Mouse (Mus musculus) heart, postnatal 10 days (tissue): ENCODE data around the gene Tbr1. TPM values are rescaled to one million over a fixed set of nuclear protein-coding genes. Genes with fewer than 3 reads are reported as not detected.
A peak's percentile ranks its signal among the peaks of the same experiment; 100 is the strongest.

Source experiments
- DNase-seq, 2 experiments: peaks; one replicate each; pipeline ENCODE4 v3.0.0; 2021
- intact Hi-C: fragments of 180-260 bp; cut with DNase I; formaldehyde crosslinking; loops from one replicate; pipeline ENCODE4 v1.15.1; 2025
- total RNA-seq, 2 experiments: library from RNA; stranded (reverse); gene quantifications; 2 replicates each; pipeline ENCODE4 v1.2.3; 2021

Tbr1 gene
- total RNA-seq: not detected

DNA sequence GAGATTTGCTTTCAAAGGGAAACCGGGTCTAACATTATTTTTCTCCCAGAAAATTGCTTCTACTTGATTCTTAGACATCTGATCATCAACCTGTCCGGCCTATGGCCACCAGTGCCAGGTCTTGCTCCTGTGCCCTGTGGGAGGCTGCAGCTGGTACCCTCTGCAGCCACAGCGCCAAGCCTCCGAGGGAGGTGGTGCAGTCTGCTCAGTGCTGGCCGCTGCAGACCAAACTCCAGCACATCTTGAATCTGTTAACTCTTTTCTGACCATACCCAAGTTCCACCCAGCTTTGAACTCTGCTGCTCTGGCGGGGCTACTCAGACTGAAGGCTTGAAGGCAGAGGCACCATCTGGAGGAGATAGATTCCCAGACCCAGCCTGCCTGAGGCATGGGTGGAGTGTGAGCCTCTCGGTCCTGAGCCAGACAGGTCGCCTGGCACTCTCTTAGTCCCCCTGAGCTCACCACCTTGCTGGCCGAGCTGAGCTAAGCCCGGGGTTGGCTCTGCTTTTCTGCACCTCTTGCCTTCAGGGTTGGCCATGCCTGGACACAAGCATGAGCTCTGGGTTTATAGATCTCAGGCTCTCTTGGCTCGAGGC is at the start of gene Tbr1:
Gene Tbr1, plus strand, starts transcription at position 275 of the 596 bp plus-strand sequence.
- intact Hi-C loops: no loop called here
- DNase-seq: no peak

DNA sequence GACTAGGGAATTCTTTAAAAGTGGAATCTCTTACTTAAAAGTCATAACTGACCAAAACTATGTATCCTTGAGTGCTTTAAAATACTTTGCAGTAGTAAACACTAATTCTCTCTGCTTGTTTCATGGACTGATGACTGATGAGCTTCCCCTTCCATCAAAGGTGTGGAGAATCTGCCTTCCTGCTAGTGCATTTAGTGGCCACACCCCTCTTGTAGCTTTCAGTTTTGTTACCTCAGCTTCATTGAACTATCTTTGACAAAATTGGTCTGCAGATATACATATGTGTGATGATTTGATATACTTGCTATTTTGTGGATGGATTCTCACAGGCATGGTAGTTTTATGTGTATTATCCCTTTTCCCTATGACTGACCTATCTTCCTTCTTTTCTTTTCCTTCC is 47.7 kb upstream of the Tbr1 start:
- DNase-seq: no peak
- intact Hi-C loops: no loop called here

DNA sequence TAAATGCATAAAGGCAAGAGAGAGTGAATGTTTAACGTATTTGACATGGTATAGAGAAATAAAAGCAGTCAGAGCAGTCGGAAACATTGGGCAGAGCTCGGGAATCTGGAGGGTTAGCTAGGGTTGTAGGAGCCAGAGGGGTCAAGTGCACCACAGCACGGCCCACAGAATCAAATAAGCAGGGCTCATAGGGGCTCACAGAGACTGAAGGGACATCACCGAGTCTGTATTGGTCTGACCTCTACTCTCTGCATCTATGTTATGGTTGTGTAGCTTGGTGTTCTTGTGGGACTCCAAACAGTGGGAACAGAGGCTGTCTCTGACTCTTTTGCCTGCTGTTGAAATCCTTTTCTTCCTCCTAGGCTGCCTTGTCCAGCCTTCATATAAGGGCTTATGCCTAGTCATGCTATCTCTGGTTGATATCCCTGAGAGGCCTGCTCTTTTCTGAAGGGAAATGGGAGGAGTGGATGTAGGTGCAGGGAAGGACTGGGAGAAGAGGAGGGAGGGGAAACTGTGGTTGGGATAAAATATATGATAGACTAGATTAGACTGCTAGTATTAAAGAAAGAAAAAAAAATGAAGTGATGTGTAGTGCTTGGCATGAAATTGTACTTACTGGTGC is 43.4 kb upstream of the Tbr1 start:
- DNase-seq: no peak
- intact Hi-C loops: no loop called here

DNA sequence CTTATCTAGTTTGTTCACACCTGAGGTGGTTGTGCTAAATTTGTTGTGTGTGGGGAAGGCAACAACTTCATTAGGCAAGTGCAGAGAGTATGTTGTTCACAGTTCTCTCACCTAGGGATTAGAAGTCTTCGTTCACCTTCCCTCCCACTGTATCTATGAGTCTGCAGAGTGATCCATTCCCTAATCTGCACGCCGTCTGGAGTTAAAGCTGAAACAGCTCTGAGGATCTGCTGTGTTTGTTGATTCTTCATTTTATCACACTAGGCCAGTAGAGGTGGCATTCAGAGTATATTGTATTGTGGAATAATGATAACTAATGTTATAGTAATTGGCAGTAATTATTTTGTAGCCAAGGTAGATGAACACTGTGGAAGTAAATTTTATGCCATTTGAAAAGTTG is 42.7 kb upstream of the Tbr1 start:
- intact Hi-C loops: no loop called here
- no peak for DNase-seq

DNA sequence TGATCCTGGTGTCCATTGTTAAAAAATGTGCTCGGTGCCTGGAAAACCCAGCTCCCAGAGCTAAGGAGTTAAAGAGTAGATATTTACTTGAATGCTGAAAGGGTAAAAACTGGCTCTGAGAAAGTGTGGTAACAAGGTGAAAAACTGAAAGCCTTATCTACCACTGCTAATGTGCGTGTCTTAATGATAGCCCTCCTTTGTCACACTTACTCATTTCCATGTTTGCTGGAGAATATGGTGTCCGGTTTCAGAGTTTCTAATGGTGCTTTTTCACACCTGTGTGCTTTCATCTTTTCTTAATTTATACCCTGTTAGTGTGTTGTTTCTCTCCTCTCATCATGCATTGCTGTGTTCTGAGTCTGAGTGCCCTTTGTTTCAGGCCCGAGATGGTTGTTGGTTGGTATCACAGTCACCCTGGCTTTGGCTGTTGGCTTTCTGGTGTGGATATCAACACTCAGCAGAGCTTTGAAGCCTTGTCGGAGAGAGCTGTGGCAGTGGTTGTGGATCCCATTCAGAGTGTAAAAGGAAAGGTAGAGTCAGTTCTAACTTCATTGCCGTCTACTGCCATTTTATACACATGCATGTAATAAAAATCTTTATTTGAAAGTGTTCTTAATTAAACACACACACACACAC is 38.1 kb upstream of the Tbr1 start:
- intact Hi-C loops: no loop called here

DNA sequence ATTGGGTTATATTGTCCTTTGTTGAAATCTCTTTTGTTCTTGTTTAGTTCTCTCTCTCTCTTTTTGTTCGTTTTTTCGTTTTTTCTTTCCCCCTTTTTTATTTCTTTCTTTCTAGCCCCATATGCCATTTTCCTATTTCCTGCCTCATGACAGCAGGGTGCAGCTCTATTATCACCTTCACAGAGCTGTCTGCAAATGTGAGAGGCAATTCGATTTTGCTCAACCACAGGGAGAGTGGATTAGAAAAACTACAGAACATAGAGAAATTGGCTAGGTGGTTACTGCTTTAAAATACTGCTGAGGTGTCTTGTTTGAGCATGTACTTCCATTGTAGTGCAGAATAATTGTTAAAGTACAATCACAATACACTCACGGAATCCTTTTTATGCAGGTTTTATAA is 37.2 kb upstream of the Tbr1 start:
- DNase-seq: no peak
- intact Hi-C loops: no loop called here

More for the DNA sequence above, 38.1 kb upstream of the Tbr1 start:
- no peak for DNase-seq

DNA sequence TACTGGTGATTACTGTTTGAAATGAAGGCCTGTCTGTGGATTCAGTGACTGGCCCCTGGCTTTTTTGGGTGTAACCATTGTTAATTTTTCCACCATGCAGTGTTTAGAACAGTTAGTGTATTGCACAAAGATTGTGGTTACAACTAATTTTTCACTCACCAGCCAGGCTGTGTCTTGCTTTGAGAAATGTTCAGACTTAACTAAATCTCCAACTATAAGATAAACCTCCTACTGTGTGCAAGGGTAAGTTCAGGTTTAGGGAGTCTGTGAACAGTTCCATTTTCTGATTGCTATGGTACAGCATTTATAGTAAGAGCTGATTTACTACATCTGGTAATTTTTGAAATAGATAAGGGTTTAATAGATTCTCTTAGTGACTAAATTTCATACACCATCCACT is 21.9 kb upstream of the Tbr1 start:
- intact Hi-C loops: no loop called here
- DNase-seq: no peak

DNA sequence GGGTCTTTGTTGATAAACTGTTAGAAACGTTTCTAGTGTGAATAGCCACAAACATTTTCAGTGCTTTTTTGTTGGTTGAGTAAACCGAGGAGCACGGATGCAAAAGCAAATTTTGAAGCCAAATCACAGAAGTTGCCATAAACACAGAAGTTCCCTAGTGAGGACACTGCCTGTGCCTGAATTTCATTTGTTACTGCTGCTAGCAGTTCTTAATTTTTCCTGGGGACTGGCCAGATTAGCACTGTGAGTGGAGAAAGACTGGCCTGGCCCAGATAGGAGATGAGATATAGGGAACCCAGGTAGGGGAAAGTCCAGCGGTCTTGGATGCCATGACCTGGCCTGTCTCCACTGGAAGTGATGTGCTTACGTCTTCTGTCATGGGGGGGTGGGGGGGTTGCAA is 7.8 kb upstream of the Tbr1 start:
- intact Hi-C loops: no loop called here
- DNase-seq: no peak

DNA sequence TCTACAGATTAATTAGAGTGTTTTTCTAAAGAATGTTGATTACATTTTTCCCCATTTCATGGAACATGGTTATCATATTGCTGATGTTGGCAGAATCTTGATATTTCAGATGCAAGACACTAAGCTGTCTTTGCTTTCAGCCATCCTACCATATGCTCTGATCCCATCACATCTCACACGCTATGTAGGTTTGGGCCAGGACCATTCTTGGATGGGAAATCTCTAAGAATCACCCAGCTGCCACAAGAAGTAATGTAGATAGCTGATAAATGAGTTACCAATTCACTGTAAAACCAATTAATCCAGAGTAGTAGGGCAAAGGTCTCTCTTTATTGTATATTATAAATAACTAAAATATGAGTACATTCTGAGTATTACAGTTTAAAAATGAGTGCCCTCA is 4.7 kb upstream of the Tbr1 start:
- intact Hi-C loops: no loop called here
- no peak for DNase-seq

DNA sequence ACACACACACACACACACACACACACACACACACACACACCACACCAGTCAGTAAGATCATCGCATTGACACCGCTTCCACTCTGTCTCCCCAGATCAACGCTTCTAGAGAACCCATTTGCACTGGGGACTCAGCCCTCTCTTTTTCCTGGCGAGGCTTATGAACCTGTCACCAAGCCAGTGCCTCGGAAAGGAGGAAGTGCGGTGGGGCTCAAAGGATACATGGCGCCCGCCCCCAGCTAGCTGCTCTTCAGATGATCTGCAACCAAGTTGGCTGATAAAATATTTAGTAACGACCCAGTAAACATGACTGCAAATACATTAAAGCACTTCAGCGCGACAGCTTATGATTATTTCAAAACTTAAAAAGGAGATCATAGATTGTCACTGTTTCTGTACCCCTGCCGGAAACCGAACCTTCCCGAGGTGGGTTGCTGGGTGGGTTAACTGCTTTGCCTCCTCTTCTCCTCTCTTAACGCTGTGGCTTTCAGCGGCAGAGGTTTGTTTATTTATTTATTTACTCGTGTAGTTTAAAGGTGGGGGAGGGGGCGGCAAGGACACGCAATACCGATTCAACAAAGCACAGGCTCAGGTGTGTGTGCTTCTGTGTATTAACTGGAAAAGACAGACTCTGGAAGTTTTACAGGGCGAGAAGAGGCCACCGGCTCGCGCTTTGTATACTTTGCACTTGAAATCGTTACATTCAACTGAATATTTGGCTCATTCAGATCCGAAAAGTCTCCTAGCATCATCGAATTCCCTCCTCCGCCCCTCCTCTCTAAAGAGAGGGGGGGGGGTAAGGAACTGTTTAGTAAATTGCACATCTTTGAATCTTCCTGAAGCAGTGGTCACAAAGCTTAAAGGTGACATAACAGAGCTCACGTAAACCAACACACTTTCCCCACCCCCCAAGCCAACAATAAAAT is 975 bp downstream of the Tbr1 start:
- intact Hi-C loops: no loop called here

DNA sequence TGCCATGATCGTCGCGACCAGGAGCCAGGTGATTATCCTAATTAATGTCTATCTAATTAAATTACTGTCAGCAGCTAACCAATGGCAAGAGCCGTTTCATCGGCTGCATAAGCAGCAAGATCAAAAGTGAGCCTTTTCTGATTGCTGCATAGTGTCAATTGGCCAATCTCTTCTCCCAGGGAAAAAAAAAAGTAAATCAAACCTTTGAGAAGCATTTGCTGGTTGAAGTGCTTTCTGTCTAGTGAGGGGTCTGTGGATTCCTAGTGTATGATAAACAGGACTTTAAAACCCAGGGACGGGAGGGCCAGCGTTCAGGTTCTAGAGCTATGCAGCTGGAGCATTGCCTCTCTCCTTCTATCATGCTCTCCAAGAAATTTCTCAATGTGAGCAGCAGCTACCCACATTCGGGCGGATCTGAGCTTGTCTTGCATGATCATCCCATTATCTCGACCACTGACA is 1.7 kb downstream of the Tbr1 start:
- intact Hi-C loops: no loop called here
- DNase-seq: peak; percentile 24 to 27

More for the DNA sequence above, 975 bp downstream of the Tbr1 start:
- DNase-seq: peak in 1 of 2 experiments; percentile 19

DNA sequence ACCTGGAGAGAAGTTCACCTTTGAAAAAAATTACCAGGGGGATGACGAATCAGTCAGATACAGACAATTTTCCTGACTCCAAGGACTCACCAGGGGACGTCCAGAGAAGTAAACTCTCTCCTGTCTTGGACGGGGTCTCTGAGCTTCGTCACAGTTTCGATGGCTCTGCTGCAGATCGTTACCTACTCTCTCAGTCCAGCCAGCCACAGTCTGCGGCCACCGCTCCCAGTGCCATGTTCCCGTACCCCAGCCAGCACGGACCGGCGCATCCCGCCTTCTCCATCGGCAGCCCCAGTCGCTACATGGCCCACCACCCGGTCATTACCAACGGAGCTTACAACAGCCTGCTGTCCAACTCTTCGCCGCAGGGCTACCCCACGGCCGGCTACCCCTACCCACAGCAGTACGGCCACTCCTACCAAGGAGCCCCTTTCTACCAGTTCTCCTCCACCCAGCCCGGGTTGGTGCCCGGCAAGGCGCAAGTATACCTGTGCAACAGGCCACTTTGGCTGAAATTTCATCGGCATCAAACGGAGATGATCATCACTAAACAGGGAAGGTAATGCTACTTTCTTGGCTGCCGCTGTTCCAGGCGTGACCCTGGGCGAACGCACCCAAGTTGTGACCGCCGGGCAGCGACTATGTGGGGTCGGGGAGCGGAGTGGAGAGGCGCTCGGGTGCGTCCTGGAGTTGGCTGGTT is 2.3 kb downstream of the Tbr1 start:
- intact Hi-C loops: no loop called here
- DNase-seq: peak; percentile 15 to 25

DNA sequence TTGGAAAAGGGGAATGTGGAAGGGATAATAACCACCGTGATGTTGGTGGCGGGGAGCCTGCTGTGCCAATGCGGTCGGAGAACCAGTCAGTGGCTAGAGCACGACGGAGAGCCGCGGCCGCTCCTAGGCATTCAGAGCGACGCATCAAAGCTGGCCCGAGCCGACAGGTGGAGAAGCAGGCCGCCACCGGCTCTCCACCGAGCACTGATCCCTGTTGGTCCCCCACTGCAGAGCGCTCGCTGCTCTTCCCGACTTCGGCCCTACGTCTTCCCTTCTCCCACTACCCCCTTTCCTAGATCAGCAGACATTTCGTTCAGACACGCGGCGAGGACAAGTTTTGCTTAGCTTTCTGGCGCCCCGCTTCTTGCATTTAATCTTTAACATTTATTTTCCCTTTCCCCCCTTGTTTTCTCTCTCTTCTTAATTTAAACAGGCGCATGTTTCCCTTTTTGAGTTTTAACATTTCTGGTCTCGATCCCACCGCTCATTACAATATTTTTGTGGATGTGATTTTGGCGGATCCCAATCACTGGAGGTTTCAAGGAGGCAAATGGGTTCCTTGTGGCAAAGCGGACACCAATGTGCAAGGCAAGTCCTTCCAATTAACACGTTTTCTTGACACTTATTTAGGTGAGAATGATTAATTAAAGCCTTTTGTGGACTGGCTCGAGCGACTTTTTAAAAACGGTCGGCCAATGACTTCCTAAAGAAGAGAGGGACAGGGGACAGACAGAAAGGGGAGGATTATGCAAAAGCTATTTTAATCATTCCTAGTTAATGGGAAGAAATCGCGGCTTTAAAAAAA is 3.0 kb downstream of the Tbr1 start:
- intact Hi-C loops: no loop called here
- peak; percentile 28 to 39 for DNase-seq

DNA sequence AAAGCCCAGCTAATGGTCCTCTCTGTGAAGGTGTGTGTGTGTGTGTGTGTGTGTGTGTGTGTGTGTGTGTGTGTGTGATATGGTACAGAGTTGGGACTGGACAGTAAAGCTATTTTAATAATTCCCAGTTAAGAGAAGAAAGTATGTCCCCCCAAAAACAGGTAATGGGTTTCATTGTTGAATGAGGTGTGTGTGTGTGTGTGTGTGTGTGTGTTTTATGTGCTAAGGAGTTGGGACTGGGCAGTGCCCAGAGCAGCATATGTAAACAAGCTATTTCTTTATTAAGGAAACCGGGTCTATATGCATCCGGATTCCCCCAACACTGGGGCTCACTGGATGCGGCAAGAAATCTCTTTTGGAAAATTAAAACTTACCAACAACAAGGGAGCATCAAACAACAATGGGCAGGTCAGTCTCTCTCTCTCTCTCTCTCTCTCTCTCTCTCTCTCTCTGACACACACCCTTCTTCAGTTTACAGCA is 3.7 kb downstream of the Tbr1 start:
- DNase-seq: no peak
- intact Hi-C loops: no loop called here

DNA sequence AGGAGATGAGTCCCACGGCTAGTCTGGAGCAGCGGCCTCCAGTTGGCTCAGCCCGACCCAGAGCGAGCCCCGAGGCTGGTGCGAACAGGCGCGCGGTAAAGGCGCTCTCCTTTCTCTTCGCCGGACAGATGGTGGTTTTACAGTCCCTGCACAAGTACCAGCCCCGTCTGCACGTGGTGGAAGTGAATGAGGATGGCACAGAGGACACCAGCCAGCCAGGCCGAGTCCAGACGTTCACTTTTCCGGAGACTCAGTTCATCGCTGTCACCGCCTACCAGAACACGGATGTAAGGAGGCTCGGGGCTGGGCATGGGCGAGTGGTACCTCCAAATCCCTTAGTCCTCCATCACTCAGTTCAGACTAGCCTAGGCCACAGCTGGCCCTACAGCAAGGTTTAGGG is 4.4 kb downstream of the Tbr1 start:
- intact Hi-C loops: no loop called here

DNA sequence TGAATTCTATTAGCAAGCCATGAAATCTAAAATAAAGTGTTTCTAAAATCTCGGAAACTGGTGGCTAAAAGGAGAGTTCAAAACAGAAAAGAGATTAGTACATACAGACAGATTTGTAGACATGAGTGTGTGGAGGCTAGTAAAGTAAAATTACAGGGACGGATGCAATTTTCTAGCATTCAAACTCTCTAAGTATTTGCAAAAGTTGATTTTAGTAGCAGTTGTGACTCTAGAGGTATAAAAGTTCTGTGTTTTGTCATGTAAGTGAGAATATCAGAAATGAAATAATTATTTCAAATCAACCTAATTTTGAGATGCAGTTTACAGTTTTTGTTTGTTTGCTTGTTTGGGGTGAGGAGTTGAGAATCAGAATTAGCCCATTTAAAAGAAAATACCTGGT is 5.1 kb downstream of the Tbr1 start:
- DNase-seq: no peak
- intact Hi-C loops: no loop called here

More for the DNA sequence above, 4.4 kb downstream of the Tbr1 start:
- peak; percentile 41 to 43 for DNase-seq

DNA sequence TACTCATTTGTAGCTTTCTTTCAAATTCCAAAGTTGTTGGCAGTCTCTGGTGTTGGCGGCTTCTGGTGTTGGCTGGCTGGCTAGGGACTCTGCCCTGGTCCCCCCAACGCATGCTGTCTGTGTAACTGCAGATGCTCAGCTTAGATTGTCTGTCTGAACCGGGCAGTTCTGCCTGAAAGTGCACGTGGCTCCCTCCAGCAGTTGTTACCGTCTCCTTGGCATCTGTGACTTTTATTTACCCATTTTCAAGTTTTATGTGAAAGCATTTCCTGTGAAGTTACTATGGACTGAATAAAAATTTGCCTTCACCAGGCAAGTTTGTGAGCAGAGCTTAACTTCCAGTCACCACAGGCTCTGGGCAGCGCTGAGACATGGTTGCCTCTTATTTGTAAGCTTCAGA is 6.0 kb downstream of the Tbr1 start:
- intact Hi-C loops: no loop called here
- peak; percentile 17 to 21 for DNase-seq

DNA sequence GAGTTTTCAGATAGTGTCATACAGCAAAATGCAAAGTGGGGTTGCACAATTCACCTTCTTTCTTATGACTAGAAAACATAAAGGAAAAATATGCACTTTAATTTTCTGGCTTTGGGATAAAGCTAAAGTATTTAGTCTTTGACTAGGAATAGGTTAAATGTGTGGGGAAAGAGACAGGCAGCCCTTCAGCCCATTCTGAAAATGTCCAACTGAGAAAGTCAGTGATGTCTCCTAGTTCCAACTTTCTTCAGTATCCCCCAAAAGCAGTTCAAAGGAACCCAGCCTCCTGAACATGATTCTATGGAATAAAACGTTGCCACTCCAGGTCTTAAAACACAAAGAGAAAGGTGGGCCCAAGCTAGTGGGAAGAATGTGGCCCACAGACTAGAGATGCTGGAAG is 6.7 kb downstream of the Tbr1 start:
- no peak for DNase-seq
- intact Hi-C loops: no loop called here

DNA sequence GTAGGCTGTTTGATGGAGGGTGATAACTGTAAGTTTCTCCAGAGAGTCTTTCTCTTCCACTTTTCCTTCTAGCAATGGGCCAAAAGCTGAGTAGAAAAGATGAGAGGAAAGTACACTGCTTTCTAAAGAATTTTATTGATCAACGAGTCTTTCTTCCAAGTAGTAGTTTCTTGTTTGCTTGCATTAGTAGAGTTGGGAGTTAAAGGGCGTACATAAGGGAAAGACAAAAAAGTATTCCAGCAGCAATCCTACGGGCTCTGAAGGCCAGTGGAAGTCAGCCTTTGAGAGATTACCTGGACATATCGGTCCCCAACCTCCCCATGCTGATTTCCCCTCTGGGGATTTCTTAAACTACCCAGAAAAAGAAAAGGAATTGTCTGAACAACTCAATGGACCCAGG is 8.0 kb downstream of the Tbr1 start:
- no peak for DNase-seq
- intact Hi-C loops: loop anchor here (5.0 to 10.0 kb wide), 3 partner anchors 98 to 644 kb away; partner anchors contain the start of gene Psmd14

DNA sequence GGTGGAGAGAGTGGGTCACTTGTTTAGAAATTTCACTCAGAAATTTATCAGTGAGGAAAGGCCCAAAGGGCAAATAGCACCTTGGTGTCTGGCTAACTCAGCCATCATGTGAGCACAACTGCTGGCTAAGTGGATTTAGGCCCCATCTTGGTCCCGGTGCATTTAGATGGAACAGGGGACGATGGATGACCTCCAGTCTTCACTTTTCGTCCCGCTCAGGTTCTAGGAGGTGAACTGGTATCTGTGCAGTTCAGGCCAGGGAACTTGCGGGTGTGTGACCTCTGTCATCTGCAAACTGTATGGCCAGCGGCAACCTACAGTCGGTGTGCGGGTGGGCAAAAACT is 8.4 kb downstream of the Tbr1 start:
- DNase-seq: no peak
- intact Hi-C loops: loop anchor here (5.0 to 10.0 kb wide), 3 partner anchors 99 to 644 kb away; partner anchors contain the start of gene Psmd14
